ENCODE assay signal across 19 mouse cellular contexts in genomic region chr6:115916611-115917010, GRCm38 (mm10). TPM values are rescaled to one million over a fixed set of nuclear protein-coding genes. Genes with fewer than 3 reads are reported as not detected.
DNase-seq lines count a peak whose midpoint lies in the region; ATAC-seq and TF ChIP-seq lines count a peak whose summit lies in the region.
"Had no signal": no experiment of that assay in that cellular context is flagged by ENCODE, and none has a peak within 500 bp of the region (broad histone marks: within the 10 kb centered on the region; RNA-seq: fewer than 3 reads in every experiment).

No protein-coding gene starts in this region.

- peak overlapping the region; percentile 91 for H3K27ac ChIP-seq in heart, embryonic 13.5 days (replicated peaks)
- no peak overlapping the region for H3K27ac ChIP-seq in lung, embryonic 14.5 days (ENCODE audit: low read depth)
- H3K27ac ChIP-seq in cerebellum, adult 2 months (ENCODE audit: insufficient read depth, low read length): peak overlapping the region; percentile 80
- H3K27ac ChIP-seq: limb, embryonic 10.5 days; liver, embryonic 13.5 days; neural tube, embryonic 12.5 days had no signal

- WGBS in heart, embryonic 13.5 days: 40% methylated on average over 5 of the region's 5 CpGs
- WGBS in lung, embryonic 14.5 days: 57% methylated on average over 5 of the region's 5 CpGs
- WGBS in cerebellum, adult 2 months: 27% methylated on average over 5 of the region's 5 CpGs

- H3K4me2 ChIP-seq in heart, embryonic 13.5 days: peak overlapping the region; percentile 43
- no peak overlapping the region for H3K4me2 ChIP-seq in lung, embryonic 14.5 days
- H3K4me2 ChIP-seq: liver, embryonic 13.5 days; neural tube, embryonic 12.5 days had no signal

- no peaks in the 10 kb centered on the region for H3K36me3 ChIP-seq in heart, embryonic 13.5 days
- peaks cover 4% of the 10 kb centered on the region for H3K36me3 ChIP-seq in lung, embryonic 14.5 days (ENCODE audit: insufficient read depth)
- H3K36me3 ChIP-seq: liver, embryonic 13.5 days had no signal

- H3K9ac ChIP-seq in heart, embryonic 13.5 days: peak overlapping the region; percentile 64; the same call in 1 of the 2 replicates
- H3K9ac ChIP-seq in lung, embryonic 14.5 days: no peak overlapping the region
- H3K9ac ChIP-seq: liver, embryonic 13.5 days; neural tube, embryonic 12.5 days had no signal

- TF ChIP-seq POLR2A in cerebellum, adult 2 months (IDR thresholded peaks at IDR 0.05; ENCODE audit: borderline replicate concordance, insufficient read depth, low read length): no peak

- H3K4me3 ChIP-seq in heart, embryonic 13.5 days: no peak overlapping the region
- no peak overlapping the region for H3K4me3 ChIP-seq in lung, embryonic 14.5 days (ENCODE audit: low read depth, low read length)
- H3K4me3 ChIP-seq in cerebellum, adult 2 months (replicated peaks; ENCODE audit: insufficient read depth, low read depth, low read length): no peak overlapping the region
- H3K4me3 ChIP-seq: limb, embryonic 10.5 days; liver, embryonic 13.5 days; neural tube, embryonic 12.5 days had no signal

- no peaks in the 10 kb centered on the region for H3K27me3 ChIP-seq in heart, embryonic 13.5 days (replicated peaks)
- no peaks in the 10 kb centered on the region for H3K27me3 ChIP-seq in lung, embryonic 14.5 days (ENCODE audit: insufficient read depth, low read length)
- no peaks in the 10 kb centered on the region for H3K27me3 ChIP-seq in cerebellum, adult 2 months (ENCODE audit: control insufficient read depth, insufficient read depth, low read length)
- H3K27me3 ChIP-seq: liver, embryonic 13.5 days; neural tube, embryonic 12.5 days had no signal

- intact Hi-C loops in heart, postnatal 25 days (cut with DNase I): loop anchor here (1.0 kb wide), 1 partner anchor 43 kb away; no protein-coding TSS in a partner anchor

- ATAC-seq in heart, embryonic 13.5 days (ENCODE audit: extremely low read depth, insufficient number of reproducible peaks, low FRiP score, low TSS enrichment): no peak
- ATAC-seq in lung, embryonic 14.5 days (ENCODE audit: insufficient read depth): no peak
- ATAC-seq: intestine, postnatal 0 days; midbrain, embryonic 16.5 days had no signal

- no peak for DNase-seq in heart, postnatal 25 days (ENCODE audit: low spot score)
- DNase-seq in lung, embryonic 14.5 days: peak; percentile 36
- DNase-seq in lung, postnatal 14 days: no peak
- DNase-seq in cerebellum, adult 2 months: peak; percentile 68 to 73
- peak; percentile 64 to 72 for DNase-seq in cerebellum, postnatal 25 days
- no peak for DNase-seq in right cerebral cortex, postnatal 4 days
- DNase-seq in adrenal gland, adult (ENCODE audit: inconsistent age in 2 of 2, low spot score in 1 of 2): no peak
- DNase-seq: embryo, embryonic 11 days; heart, postnatal 36 days; kidney, postnatal 25 days; liver, embryonic 13.5 days; lung, postnatal 36 days had no signal

- H3K4me1 ChIP-seq in heart, embryonic 13.5 days: peaks cover 74% of the 10 kb centered on the region
- H3K4me1 ChIP-seq in lung, embryonic 14.5 days (ENCODE audit: insufficient read depth): no peaks in the 10 kb centered on the region
- H3K4me1 ChIP-seq in cerebellum, adult 2 months (ENCODE audit: control insufficient read depth, insufficient read depth, low read length): peaks cover 41% of the 10 kb centered on the region

- TF ChIP-seq CTCF in lung, embryonic 14.5 days (IDR thresholded peaks at IDR 0.05; ENCODE audit: low read depth): no peak
- no peak for TF ChIP-seq CTCF in cerebellum, adult 2 months (IDR thresholded peaks at IDR 0.05; ENCODE audit: borderline replicate concordance, insufficient read depth, low read depth, low read length)

- H3K9me3 ChIP-seq in heart, embryonic 13.5 days: no peaks in the 10 kb centered on the region
- no peaks in the 10 kb centered on the region for H3K9me3 ChIP-seq in lung, embryonic 14.5 days (ENCODE audit: low read depth, low read length)
- H3K9me3 ChIP-seq: limb, embryonic 10.5 days; liver, embryonic 13.5 days; neural tube, embryonic 12.5 days had no signal

RNA-seq across cellular contexts. Expression of gene Rho, which starts 14.9 kb away (rescaled TPM):
- 0.08 TPM in 1 of 2 replicates, not detected in the other for polyA plus RNA-seq in heart, embryonic 13.5 days (2015; fragmentation: Nextera tagmentation; extraction: Ambion mirVana)
- total RNA-seq in heart, postnatal 25 days (2021): under 1 TPM; 0.18 to 0.34 TPM
- 0.09 and 0.18 TPM in 2 replicates for polyA plus RNA-seq in lung, embryonic 14.5 days (2014; fragmentation: Nextera tagmentation; extraction: Ambion mirVana)
- 0.79 and 0.89 TPM in 2 replicates for polyA plus RNA-seq in cerebellum, adult 2 months (2012; rRNA removed)
- total RNA-seq: heart, postnatal 36 days had no signal
- polyA plus RNA-seq: liver, embryonic 13.5 days had no signal

RNA-seq across cellular contexts. Expression of gene H1foo, which starts 28.1 kb away (rescaled TPM):
- polyA plus RNA-seq in heart, embryonic 13.5 days (2015; fragmentation: Nextera tagmentation; extraction: Ambion mirVana): not detected in 2 replicates
- total RNA-seq in heart, postnatal 25 days (2021): not detected
- polyA plus RNA-seq in lung, embryonic 14.5 days (2014; fragmentation: Nextera tagmentation; extraction: Ambion mirVana): not detected in 2 replicates
- polyA plus RNA-seq in cerebellum, adult 2 months (2012; rRNA removed): not detected in 2 replicates
- total RNA-seq: heart, postnatal 36 days; layer of hippocampus, postnatal 14 days had no signal
- polyA plus RNA-seq: intestine, postnatal 0 days; limb, embryonic 10.5 days; liver, embryonic 13.5 days; midbrain, embryonic 16.5 days; neural tube, embryonic 12.5 days; spleen, adult 2 months had no signal

Comparison
In these comparisons a context has a peak if more than half of its experiments do, and no peak if none do; other contexts are left out.
1. DNase-seq: peak in lung, embryonic 14.5 days (single experiment), cerebellum, adult 2 months (2 of 2) and cerebellum, postnatal 25 days (2 of 2); none in heart, postnatal 25 days (single experiment), lung, postnatal 14 days (single experiment), right cerebral cortex, postnatal 4 days (single experiment) and adrenal gland, adult (0 of 2).